Mouse (Mus musculus) midbrain, embryonic 13.5 days (tissue): ENCODE data around the gene B230104I21Rik. TPM values are rescaled to one million over a fixed set of nuclear protein-coding genes. Genes with fewer than 3 reads are reported as not detected.

ENCODE experiments used
- ATAC-seq: fragments of 200-750 bp; cut with Nextera tagmentation; 2 replicates; pipeline ENCODE4 v1.8.0; 2017; ENCODE audit warnings: mild to moderate bottlenecking, moderate TSS enrichment, moderate library complexity
- H3K27ac ChIP-seq: fragments of 300-500 bp; sonication (generic); 2 replicates; pipeline ENCODE4 v1.5.1; 2015; ENCODE audit warnings: inconsistent platforms, mild to moderate bottlenecking, moderate library complexity
- H3K27me3 ChIP-seq: fragments of 300-500 bp; sonication (generic); 2 replicates; pipeline ENCODE4 v1.6.1; 2015; ENCODE audit warnings: mild to moderate bottlenecking, inconsistent platforms
- H3K36me3 ChIP-seq: fragments of 300-500 bp; sonication (generic); 2 replicates; pipeline ENCODE4 v1.6.1; 2015; ENCODE audit warnings: mild to moderate bottlenecking, inconsistent platforms
- H3K4me1 ChIP-seq: fragments of 300-500 bp; sonication (generic); replicated peaks from 2 replicates; pipeline ENCODE4 v1.6.1; 2015; ENCODE audit warnings: inconsistent platforms
- H3K4me2 ChIP-seq: fragments of 300-500 bp; sonication (generic); replicated peaks from 2 replicates; pipeline ENCODE4 v1.6.1; 2015; ENCODE audit warnings: moderate library complexity, mild to moderate bottlenecking, inconsistent platforms
- H3K4me3 ChIP-seq: fragments of 300-500 bp; sonication (generic); replicated peaks from 2 replicates; pipeline ENCODE4 v1.5.1; 2015; ENCODE audit warnings: mild to moderate bottlenecking, inconsistent platforms
- H3K9ac ChIP-seq: fragments of 300-500 bp; sonication (generic); replicated peaks from 2 replicates; pipeline ENCODE4 v1.6.1; 2015; ENCODE audit warnings: mild to moderate bottlenecking, inconsistent platforms
- H3K9me3 ChIP-seq: fragments of 300-500 bp; sonication (generic); 2 replicates; pipeline ENCODE4 v1.6.1; 2016; ENCODE audit warnings: mild to moderate bottlenecking, inconsistent platforms
- WGBS: fragments of 180-500 bp; shearing (Covaris S2); methylation state at CpG from one replicate; pipeline ENCODE4 v1.1.7; 2015; 5-methylcytosine and 5-hydroxymethylcytosine counted together
- polyA plus RNA-seq: library from polyadenylated mRNA; unstranded; fragments of >200 nt; fragmentation: Nextera tagmentation; extraction: Ambion mirVana; gene quantifications from 2 replicates; pipeline ENCODE4 v1.2.1, GENCODE M21; 2015

B230104I21Rik gene
- polyA plus RNA-seq, 1 experiment from 2014 or later = not detected

DNA sequence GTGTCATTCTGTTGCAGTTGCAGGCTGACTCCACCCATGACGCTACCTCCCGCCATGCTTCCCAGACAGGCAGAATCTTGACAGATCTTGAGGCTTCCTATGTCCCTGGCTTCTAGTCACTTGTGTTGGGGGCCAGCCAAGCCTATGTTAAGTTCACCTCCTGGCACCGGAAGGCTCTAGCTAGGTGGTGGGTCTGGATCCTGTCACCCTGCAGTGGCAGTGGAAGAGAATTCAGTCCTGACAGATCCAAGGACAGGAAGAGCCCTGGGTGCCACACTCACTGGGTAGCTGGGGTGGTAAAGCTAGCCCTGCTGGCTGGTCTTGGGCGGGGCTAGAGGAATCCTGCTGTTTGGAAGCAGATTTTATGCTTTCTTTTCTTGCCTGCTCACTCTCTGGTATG is 10.5 kb upstream of the B230104I21Rik start:
- no peak for ATAC-seq
- 66% methylated on average over 4 of the region's 4 CpGs for WGBS
- peaks cover 21% of the 10 kb centered on the region; the same call in 1 of the 2 replicates for H3K27me3 ChIP-seq

DNA sequence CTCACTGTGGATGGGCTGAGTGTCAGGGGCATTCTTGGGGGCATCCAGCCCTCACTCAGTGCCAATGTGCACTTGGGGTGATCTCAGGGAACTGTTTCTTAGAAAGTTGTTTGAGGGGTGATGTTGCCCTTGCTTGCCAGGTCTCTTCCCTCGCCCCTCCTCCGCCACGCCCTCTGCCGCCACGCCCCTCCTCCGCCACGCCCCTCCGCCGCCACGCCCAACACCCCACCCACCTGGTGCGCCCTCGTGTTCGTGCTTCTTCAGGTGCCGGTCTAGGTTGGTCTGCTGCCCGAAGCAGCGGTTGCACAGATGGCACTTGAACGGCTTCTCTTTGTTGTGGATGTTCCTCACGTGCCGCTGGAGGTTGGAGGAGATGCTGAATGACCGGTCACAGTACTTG is 7.5 kb upstream of the B230104I21Rik start:
- 7% methylated on average over 15 of the region's 20 CpGs for WGBS
- peak; percentile 5; the same call in 1 of the 2 replicates for ATAC-seq
- peaks cover 16% of the 10 kb centered on the region for H3K4me1 ChIP-seq
- H3K9ac ChIP-seq = no peak overlapping the region
- peak overlapping the region; percentile 28 for H3K4me2 ChIP-seq
- peaks cover 28% of the 10 kb centered on the region; the same call in 1 of the 2 replicates for H3K27me3 ChIP-seq
- no peak overlapping the region for H3K4me3 ChIP-seq
- no peak overlapping the region for H3K27ac ChIP-seq
- no peaks in the 10 kb centered on the region for H3K9me3 ChIP-seq
- no peaks in the 10 kb centered on the region for H3K36me3 ChIP-seq

More for the DNA sequence above, 10.5 kb upstream of the B230104I21Rik start:
- H3K9ac ChIP-seq = no peak overlapping the region
- H3K4me2 ChIP-seq = no peak overlapping the region
- no peaks in the 10 kb centered on the region for H3K9me3 ChIP-seq
- H3K36me3 ChIP-seq = no peaks in the 10 kb centered on the region
- H3K27ac ChIP-seq = no peak overlapping the region
- peaks cover 6% of the 10 kb centered on the region for H3K4me1 ChIP-seq
- no peak overlapping the region for H3K4me3 ChIP-seq

DNA sequence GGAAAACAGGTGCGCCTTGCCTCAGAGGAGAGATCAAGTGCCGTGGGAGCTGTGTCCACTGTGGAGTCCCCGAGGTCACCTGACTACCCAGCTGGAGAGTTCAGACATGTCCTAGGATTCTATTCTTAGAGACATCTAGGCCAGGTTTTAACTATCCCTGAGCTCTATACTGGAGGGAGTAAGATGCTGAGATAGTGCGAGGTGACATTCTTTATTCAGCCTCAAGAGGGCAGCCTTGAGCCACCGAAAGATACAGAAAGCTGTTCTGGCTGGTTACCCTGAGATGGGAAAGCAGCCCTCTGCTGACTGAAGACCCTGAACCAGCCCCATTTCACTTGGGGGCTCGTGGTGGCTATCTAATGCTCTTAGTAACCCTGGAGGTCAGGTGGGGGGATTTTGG is 7.1 kb upstream of the B230104I21Rik start:
- no peak overlapping the region for H3K9ac ChIP-seq
- no peaks in the 10 kb centered on the region for H3K36me3 ChIP-seq
- H3K4me2 ChIP-seq = peak overlapping the region; percentile 28
- H3K4me3 ChIP-seq = no peak overlapping the region
- H3K9me3 ChIP-seq = no peaks in the 10 kb centered on the region
- H3K27ac ChIP-seq = no peak overlapping the region
- peaks cover 28% of the 10 kb centered on the region; the same call in 1 of the 2 replicates for H3K27me3 ChIP-seq
- peaks cover 16% of the 10 kb centered on the region for H3K4me1 ChIP-seq
- ATAC-seq = peak; percentile 59
- 6% methylated on average over 6 of the region's 6 CpGs for WGBS

DNA sequence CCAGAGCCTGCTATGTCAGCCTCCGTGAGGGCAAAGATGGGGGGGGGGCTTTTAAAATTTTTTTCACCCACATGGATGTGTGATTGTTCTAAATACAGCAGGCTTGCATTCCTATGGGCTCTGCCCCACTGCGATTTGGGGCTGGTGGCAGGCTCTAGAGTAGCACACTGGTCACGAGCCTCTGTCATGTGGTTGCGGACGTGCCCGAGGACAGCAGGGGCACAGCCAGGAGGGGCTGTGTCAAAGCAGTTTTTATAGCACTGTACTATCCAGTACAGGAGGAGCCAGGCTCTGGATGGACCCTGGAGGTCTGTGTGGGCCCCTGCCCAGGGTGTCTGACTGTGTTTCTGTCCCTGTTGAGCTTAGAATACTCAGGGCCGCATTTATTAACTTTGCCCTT is 5.9 kb upstream of the B230104I21Rik start:
- ATAC-seq = no peak
- Histone ChIP-seq H3K4me2 (no peak overlapping the region), H3K9ac (no peak overlapping the region), H3K36me3 (no peaks in the 10 kb centered on the region), H3K4me3 (no peak overlapping the region), H3K27me3 (peaks cover 30% of the 10 kb centered on the region; the same call in 1 of the 2 replicates), H3K4me1 (peaks cover 22% of the 10 kb centered on the region), H3K27ac (no peak overlapping the region), H3K9me3 (no peaks in the 10 kb centered on the region)
- WGBS = 91% methylated on average over 7 of the region's 7 CpGs

DNA sequence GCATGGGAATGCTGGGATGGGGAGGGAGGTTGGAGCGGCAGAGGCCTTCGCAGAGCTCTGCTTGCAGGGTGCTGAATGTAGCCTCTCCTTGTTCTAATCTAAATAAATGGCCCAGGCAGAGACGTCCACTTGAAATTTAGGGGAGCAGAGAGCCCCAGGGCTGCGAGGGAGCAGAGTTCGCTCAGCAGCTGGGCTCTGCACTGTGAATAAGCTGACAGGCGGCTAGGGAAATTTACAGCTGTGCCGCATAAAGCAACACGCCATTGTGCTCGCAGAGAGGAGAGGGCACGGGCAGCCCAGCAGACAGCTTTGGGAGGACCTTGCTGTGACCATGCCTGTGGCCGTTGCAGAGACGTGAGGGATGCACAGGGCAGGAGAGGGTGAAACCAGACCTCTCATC is 4.7 kb upstream of the B230104I21Rik start:
- 39% methylated on average over 12 of the region's 12 CpGs for WGBS
- Histone ChIP-seq H3K9ac (no peak overlapping the region; the same call in 1 of the 2 replicates), H3K36me3 (no peaks in the 10 kb centered on the region), H3K27me3 (peaks cover 30% of the 10 kb centered on the region; the same call in 1 of the 2 replicates), H3K4me3 (no peak overlapping the region), H3K27ac (no peak overlapping the region), H3K4me2 (no peak overlapping the region), H3K9me3 (no peaks in the 10 kb centered on the region), H3K4me1 (peaks cover 34% of the 10 kb centered on the region)
- ATAC-seq = no peak

DNA sequence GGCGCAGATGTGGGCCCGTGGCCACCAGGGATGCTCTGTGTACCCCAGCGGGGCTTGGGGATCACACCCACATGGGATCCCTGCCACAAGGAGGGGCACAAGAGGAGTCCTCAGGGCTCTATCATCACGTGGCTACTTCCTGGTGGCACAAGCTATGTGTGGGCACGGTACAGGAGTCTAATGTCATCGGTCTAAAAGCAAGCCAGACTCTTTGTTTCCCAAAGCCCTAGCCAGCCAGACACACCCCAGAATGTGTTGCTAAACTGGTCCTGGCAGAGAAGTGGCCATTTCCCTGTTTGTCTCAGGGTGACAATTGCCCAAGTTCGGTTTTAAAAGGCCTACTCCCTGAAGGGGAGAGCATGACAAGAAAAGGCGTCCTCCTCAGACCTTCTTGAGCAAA is 2.6 kb upstream of the B230104I21Rik start:
- Histone ChIP-seq H3K4me3 (no peak overlapping the region), H3K4me1 (peaks cover 44% of the 10 kb centered on the region), H3K9me3 (no peaks in the 10 kb centered on the region), H3K4me2 (no peak overlapping the region), H3K9ac (no peak overlapping the region), H3K27ac (no peak overlapping the region), H3K27me3 (peaks cover 19% of the 10 kb centered on the region; the same call in 1 of the 2 replicates), H3K36me3 (no peaks in the 10 kb centered on the region)
- WGBS = 78% methylated on average over 8 of the region's 8 CpGs
- ATAC-seq = no peak

DNA sequence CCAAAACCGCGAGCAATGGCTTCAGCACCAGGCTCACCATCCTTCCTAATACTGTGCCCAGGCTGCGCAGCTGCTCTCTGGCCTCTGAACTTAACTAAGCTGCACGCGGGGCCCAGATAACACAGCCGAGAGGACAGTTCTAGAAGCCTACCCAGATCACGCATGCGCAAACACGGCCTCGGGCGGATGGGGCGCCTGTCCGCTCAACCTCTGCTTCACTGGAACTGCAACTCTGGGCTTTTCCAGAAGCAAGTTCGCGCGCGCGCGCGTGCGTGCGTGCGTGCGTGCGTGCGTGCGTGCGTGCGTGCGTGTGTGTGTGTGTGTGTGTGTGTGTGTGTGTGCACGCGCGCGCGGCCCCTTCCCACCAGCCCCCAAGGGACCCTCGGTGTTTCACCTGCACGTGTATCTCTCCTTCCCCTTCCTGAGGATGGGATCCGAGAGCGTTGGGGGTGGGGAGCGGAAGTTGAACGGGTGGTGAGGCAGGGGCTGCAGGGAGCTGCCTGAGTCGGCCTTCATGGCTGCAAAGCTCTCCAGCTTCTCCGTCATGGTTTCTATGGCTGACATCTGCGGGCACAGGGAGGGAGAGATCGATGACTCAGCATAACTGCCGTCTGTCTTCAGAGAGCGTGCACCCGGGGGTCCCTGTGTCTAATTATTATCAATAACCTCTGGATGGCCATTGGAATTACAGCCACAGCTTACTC is 1.1 kb upstream of the B230104I21Rik start:
- Histone ChIP-seq H3K27ac (no peak overlapping the region), H3K4me3 (peak overlapping the region; percentile 15), H3K9ac (0 out of 2 replicates have a peak overlapping the region, but pooled peaks have one; percentile 39), H3K9me3 (no peaks in the 10 kb centered on the region), H3K4me1 (peaks cover 38% of the 10 kb centered on the region), H3K4me2 (peak overlapping the region; percentile 43), H3K36me3 (no peaks in the 10 kb centered on the region), H3K27me3 (peaks cover 22% of the 10 kb centered on the region; the same call in 1 of the 2 replicates)
- no peak for ATAC-seq
- WGBS = 49% methylated on average over 46 of the region's 48 CpGs

DNA sequence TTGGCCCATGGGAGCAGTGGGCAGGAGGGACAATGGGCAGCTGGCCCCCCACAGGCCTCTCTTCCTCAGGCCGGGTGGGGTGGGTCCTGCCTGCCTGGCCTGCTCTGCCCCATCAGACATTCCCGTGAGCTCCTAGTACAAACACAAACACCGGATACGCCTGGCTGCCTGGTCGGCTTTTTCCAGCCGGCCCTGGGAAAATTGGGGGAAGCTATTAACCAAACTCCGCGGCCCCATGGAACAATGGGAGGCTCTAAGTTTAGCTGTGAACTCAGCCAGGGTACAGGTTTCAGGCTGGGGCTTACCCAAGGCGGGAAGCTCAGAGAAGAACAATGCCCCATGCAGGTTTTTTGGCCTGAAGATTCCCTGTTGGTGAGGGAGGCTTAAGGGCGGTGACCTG is 723 bp downstream of the B230104I21Rik start:
- Histone ChIP-seq H3K27me3 (peaks cover 15% of the 10 kb centered on the region; the same call in 1 of the 2 replicates), H3K9ac (peak overlapping the region; percentile 14; the same call in 1 of the 2 replicates), H3K9me3 (no peaks in the 10 kb centered on the region), H3K4me2 (no peak overlapping the region), H3K4me3 (no peak overlapping the region), H3K4me1 (peaks cover 30% of the 10 kb centered on the region), H3K36me3 (0 out of 2 replicates have a peak, but pooled peaks cover under 1% of the 10 kb centered on the region), H3K27ac (no peak overlapping the region)
- no peak for ATAC-seq
- 12% methylated on average over 10 of the region's 10 CpGs for WGBS

DNA sequence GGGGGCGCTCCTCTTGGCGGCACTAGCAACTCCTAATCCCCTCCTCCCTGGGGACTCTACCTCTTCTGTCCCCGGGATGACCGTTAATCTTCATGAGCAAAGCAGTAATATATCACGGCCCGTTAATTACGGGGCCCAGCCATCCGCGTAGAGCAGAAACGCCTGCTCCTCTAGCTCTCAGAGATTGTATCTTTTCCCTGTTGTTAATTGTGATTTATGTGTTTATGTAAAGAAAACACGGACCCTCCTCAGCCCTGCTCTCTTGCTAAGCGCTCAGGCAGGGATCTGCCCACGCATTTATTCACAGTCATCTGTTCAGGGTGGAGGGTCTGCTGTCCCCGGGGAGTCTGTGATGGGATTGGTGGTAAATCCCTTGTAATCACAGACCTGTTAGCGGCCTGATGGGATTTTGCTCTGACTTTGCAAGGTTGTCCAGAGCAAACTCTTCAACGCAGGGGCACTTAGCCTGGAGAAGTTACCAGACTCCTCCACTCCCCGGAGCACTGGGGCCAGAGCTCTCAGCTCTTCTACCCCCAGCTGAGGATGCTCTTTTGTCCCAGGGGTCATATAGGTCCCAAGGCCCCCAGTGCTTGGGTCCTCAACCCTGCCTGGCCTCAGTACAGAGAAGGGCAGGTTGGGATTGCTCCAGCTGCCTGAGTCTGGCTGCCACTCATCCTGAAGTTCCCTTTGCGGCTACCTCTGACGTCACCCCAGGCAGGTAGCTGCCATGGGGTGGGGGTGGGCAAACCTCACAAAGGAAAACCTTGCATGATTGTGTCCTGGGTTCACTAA is 11.0 kb downstream of the B230104I21Rik start:
- no peak overlapping the region for H3K9ac ChIP-seq
- peaks cover 5% of the 10 kb centered on the region for H3K36me3 ChIP-seq
- peaks cover 28% of the 10 kb centered on the region for H3K4me1 ChIP-seq
- peaks cover 8% of the 10 kb centered on the region; the same call in 1 of the 2 replicates for H3K27me3 ChIP-seq
- H3K9me3 ChIP-seq = no peaks in the 10 kb centered on the region
- no peak overlapping the region for H3K27ac ChIP-seq
- no peak overlapping the region for H3K4me3 ChIP-seq
- H3K4me2 ChIP-seq = no peak overlapping the region
- 29% methylated on average over 19 of the region's 19 CpGs for WGBS
- peak; percentile 19; the same call in 1 of the 2 replicates for ATAC-seq

DNA sequence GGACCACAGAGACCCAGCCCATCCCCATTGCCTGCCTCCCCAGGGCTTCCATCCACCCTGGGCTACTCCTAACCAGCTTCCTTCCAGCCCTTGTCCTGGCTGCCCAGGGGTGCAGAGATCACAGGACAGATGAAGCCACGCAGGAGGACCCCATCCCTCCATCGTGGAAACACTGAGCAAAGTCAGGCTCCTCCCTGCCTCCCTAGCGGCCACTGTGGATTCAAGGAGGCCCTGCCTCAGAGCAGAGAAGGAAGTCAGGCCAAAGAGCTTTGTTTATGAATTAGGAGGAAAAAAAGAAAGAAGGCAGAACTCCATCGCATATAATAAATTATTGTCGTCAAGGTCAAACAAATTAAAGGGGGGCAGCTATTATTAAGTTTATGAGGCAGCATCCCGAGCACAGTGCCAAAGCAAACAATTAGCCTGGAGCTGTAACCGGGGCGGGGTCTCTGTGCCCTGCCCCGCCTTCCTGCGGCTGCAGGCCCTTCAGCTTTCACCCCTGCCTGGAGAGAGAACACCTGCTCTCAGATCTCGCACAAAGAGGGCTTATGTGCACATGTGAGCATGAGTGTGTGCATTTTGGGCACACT is 12.4 kb downstream of the B230104I21Rik start:
- H3K27ac ChIP-seq = no peak overlapping the region
- 71% methylated on average over 11 of the region's 11 CpGs for WGBS

DNA sequence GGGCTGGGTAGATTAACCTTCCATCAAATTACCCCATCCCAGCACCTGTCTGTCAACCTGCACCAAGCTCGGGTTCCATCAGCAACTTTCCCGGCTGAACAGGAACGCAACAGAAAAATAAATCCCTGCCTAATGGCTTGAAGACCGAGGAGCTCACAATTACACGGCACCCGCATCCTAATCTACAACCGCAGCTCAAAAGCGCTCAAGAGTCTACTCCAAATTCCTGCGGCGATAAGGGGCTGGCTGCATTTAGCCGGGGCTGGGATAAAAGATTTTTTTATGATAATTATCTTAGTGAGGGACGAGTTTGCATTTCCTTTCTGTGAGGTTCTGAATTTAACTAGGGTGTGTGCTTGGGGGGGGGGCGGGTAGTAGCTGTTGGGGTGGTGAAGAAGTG is 16.3 kb downstream of the B230104I21Rik start:
- H3K27ac ChIP-seq = no peak overlapping the region
- no peak for ATAC-seq
- 55% methylated on average over 13 of the region's 13 CpGs for WGBS
- H3K9me3 ChIP-seq = no peaks in the 10 kb centered on the region
- peaks cover 16% of the 10 kb centered on the region for H3K4me1 ChIP-seq
- no peak overlapping the region for H3K4me2 ChIP-seq
- H3K36me3 ChIP-seq = no peaks in the 10 kb centered on the region
- no peak overlapping the region for H3K4me3 ChIP-seq
- peaks cover 4% of the 10 kb centered on the region; the same call in 1 of the 2 replicates for H3K27me3 ChIP-seq
- H3K9ac ChIP-seq = no peak overlapping the region

More for the DNA sequence above, 12.4 kb downstream of the B230104I21Rik start:
- peaks cover 28% of the 10 kb centered on the region for H3K4me1 ChIP-seq
- no peaks in the 10 kb centered on the region for H3K36me3 ChIP-seq
- no peaks in the 10 kb centered on the region for H3K9me3 ChIP-seq
- H3K9ac ChIP-seq = no peak overlapping the region
- H3K4me2 ChIP-seq = no peak overlapping the region
- no peak overlapping the region for H3K4me3 ChIP-seq
- peaks cover 8% of the 10 kb centered on the region; the same call in 1 of the 2 replicates for H3K27me3 ChIP-seq
- no peak for ATAC-seq
